Mouse (Mus musculus) heart, postnatal 36 days (tissue): ENCODE results near the gene Suds3. TPM values are rescaled to one million over a fixed set of nuclear protein-coding genes. Genes with fewer than 3 reads are reported as not detected.
A peak's percentile ranks its signal among the peaks of the same experiment; 100 is the strongest.

Source experiments
- DNase-seq, 2 experiments: peaks; one replicate each; pipeline ENCODE4 v3.0.0; 2021 to 2022
- intact Hi-C: fragments of 180-260 bp; cut with DNase I; formaldehyde crosslinking; loops from one replicate; pipeline ENCODE4 v1.15.1; 2025
- total RNA-seq, 2 experiments: library from RNA; stranded (reverse); gene quantifications; 2 replicates each; pipeline ENCODE4 v1.2.3; 2021

The Suds3 gene
- total RNA-seq, 2 experiments from 2014 or later: 89.7 to 97.2 TPM

DNA sequence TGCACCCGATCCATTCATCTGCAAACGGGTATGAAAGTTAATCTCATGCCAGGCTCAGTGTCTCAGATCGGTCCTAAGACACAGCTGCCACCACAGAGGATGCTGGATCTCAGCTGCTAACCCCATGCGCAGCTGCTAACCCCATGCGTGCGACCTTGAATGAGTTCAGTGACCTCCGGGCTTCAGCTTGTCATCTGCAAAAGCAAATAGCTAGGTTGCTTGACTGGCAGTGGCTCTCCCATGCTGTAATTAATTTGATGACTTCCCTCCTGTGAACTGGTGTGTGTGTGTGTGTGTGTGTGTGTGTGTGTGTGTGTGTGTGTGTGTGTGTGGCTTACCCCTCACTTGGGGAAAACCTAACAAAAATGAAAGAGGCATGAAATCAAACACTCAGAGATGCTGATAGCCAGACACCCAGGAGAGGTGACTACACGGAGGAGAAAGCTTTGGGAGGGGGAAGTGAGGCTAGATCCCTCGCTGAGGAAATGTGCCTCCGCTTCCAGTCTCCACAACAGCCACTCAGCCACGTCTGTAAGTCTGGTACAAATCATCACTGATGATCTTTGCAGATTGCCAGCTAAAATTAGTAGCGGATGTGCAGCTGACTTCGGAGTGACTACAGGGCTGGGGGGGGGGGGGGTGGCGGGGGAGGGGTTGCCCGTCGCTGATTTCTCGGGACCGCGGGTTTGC, 47.0 kb downstream of the Suds3 start:
- intact Hi-C loops: loop anchor here (1.0 to 10.0 kb wide), 3 partner anchors 175 to 944 kb away; no protein-coding TSS in a partner anchor

DNA sequence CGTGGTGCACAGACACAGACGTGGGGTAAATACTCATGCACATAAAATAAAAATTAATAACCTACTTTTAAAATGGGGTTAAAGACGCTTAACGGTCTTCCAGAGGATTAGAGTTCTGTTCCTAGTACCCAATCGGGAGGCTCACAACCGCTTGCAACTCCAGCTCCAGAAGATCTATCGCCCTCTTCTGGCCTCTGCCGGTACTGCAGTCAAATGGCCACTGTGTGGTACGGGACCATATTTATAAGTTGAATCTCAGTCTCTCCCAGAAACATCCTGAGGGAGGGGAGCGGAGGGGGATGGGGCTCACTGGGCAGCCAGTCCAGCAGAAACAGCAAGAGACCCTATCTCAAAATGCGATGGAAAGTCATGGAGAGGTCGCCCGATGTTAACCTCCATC, 47.7 kb downstream of the Suds3 start:
- DNase-seq: peak in 1 of 2 experiments; percentile 10
- intact Hi-C loops: loop anchor here (10.0 kb wide), 2 partner anchors 833 to 943 kb away; no protein-coding TSS in a partner anchor

More for the DNA sequence above, 47.0 kb downstream of the Suds3 start:
- peak in 1 of 2 experiments; percentile 1 for DNase-seq

GRCm38 (mm10) chr5:117061251-117061650, 54.7 kb downstream of the Suds3 start:
- DNase-seq: no peak
- intact Hi-C loops: loop anchor here (10.0 kb wide), 2 partner anchors 826 to 936 kb away; no protein-coding TSS in a partner anchor

GRCm38 (mm10) chr5:117060484-117061130, 55.3 kb downstream of the Suds3 start:
- no peak for DNase-seq
- intact Hi-C loops: loop anchor here (10.0 kb wide), 2 partner anchors 826 to 936 kb away; no protein-coding TSS in a partner anchor

GRCm38 (mm10) chr5:117049940-117050339, 66.0 kb downstream of the Suds3 start:
- DNase-seq: no peak
- intact Hi-C loops: no loop called here

DNA sequence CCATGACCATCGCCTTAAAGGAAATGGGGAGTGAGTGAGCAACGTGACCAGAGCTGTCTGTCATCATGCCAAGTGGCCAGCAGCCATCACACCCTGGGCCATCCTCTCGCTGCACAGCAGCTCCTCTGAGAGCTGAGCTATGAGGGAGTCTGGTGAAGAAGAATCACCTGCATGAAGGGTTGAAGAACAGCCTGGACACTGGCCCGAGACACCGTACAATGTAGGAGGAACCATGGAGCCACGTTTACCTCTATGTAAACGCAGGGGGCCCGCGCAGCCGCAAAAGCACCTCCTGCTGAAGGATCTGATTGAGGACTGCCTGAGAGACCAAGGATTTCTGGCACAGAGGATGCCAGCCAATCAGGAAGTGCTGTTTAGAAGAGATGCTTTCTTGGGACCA, 70.8 kb downstream of the Suds3 start:
- intact Hi-C loops: no loop called here
- DNase-seq: no peak

DNA sequence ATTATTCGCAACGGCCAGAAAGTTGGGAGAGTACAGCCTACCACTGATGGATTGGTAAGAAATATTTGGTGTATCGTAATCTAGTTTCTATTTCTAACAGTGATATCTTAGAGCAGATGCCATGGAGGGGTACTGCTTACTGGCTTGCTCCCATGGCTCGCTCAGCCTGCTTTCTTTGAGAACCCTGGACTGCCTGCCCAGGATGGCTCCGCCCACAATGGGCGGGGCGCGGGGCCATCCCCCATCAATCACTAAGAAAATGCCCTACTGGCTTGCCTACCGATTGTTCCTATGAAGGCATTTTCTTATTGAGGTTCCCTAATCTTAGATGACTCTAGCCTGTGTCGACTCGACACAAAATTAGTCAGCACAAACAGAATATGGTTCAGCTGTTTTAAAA, 73.3 kb downstream of the Suds3 start:
- no peak for DNase-seq
- intact Hi-C loops: no loop called here

Other genes with a start within 250 kb of the Suds3 start
- 1 to 10 TPM; 7.7 to 8.2 TPM for gene Taok3, start 4.0 kb upstream of the Suds3 start, total RNA-seq
- gene Pebp1, start 171.5 kb upstream of the Suds3 start, total RNA-seq: 100 to 1,000 TPM; 412 to 473 TPM
- 10 to 100 TPM; 10.3 to 12.3 TPM for gene Vsig10, start 203.0 kb upstream of the Suds3 start, total RNA-seq
- 100 to 1,000 TPM in 1 of 2 experiments, 10 to 100 TPM in 1; 97.1 to 104 TPM for gene Wsb2, start 241.2 kb upstream of the Suds3 start, total RNA-seq